Mouse (Mus musculus) CH12.LX (cell line): ENCODE results near the gene C130032M10Rik. TPM values are rescaled to one million over a fixed set of nuclear protein-coding genes. Genes with fewer than 3 reads are reported as not detected.
"Not testable (repeated sequence)": the region's sequence is repeated elsewhere in the genome, so short reads cannot be mapped to it uniquely, and the experiment has no call there.

Experiments
- DNase-seq: peaks from one replicate; pipeline ENCODE4 v3.0.0-alpha.2; 2013; ENCODE audit errors: extremely low read depth
- H3K27ac ChIP-seq: 2 replicates; pipeline ENCODE4 v1.5.1; 2012; ENCODE audit warnings: low read depth, mild to moderate bottlenecking, control low read depth, moderate library complexity; ENCODE audit not compliant: insufficient read depth
- H3K27me3 ChIP-seq: replicated peaks from 2 replicates; pipeline ENCODE3; 2012; ENCODE audit warnings: inconsistent platforms
- H3K36me3 ChIP-seq, 2 experiments: replicated peaks in 1 of 2; 2 replicates each; pipeline versions ENCODE3 to v1.6.1; 2012; ENCODE audit warnings: inconsistent platforms in 1 of 2, low read length in 1 of 2, mild to moderate bottlenecking in 1 of 2, mixed read lengths in 1 of 2, moderate library complexity in 1 of 2; ENCODE audit not compliant: control insufficient read depth in 1 of 2, insufficient read depth in 1 of 2
- H3K4me1 ChIP-seq, 2 experiments: 2 replicates each; pipeline ENCODE4 v1.6.1; 2012; ENCODE audit warnings: inconsistent platforms in 1 of 2, moderate library complexity in 1 of 2; ENCODE audit not compliant: insufficient read depth in 2 of 2, control insufficient read depth in 1 of 2
- H3K4me2 ChIP-seq: 2 replicates; pipeline ENCODE4 v1.6.1; 2012; ENCODE audit warnings: low read depth, mild to moderate bottlenecking, control low read depth; ENCODE audit not compliant: poor library complexity, insufficient read depth, severe bottlenecking
- H3K4me3 ChIP-seq, 3 experiments: fragments of 150-350 bp in 1 of 3; sonication (generic) in 1 of 3; replicated peaks in 1 of 3; 2 replicates each; pipeline versions ENCODE3 to v1.5.1; 2011 to 2012; ENCODE audit warnings: low read depth in 2 of 3, low read length in 2 of 3, mild to moderate bottlenecking in 2 of 3, moderate library complexity in 2 of 3, control low read depth in 1 of 3, improper control_type of control experiment in 1 of 3, inconsistent platforms in 1 of 3, mixed read lengths in 1 of 3; ENCODE audit not compliant: poor library complexity in 1 of 3
- H3K79me2 ChIP-seq: replicated peaks from 2 replicates; pipeline ENCODE4 v1.6.1; 2012; ENCODE audit warnings: mild to moderate bottlenecking, moderate library complexity; ENCODE audit not compliant: control insufficient read depth, poor library complexity, insufficient read depth, severe bottlenecking; ENCODE audit errors: extremely low read depth
- H3K9ac ChIP-seq: 2 replicates; pipeline ENCODE4 v1.6.1; 2012; ENCODE audit warnings: low read depth, mild to moderate bottlenecking, control low read depth, moderate library complexity; ENCODE audit not compliant: insufficient read depth
- H3K9me3 ChIP-seq: replicated peaks from 2 replicates; pipeline ENCODE3; 2012; ENCODE audit warnings: low read length, inconsistent platforms, mixed read lengths
- BHLHE40 ChIP-seq: IDR thresholded peaks from 2 replicates; pipeline ENCODE4 v1.6.1; 2011; ENCODE audit warnings: mild to moderate bottlenecking, low read depth, low read length, improper control_type of control experiment
- CHD2 ChIP-seq: IDR thresholded peaks from 2 replicates; pipeline ENCODE4 v1.6.1; 2011; ENCODE audit warnings: low read length, improper control_type of control experiment
- CTCF ChIP-seq, 2 experiments: IDR thresholded peaks in 1 of 2; conservative IDR thresholded peaks in 1 of 2; 2 replicates each; pipeline ENCODE4 v1.5.1; 2011 to 2012; ENCODE audit warnings: low read depth in 2 of 2, low read length in 2 of 2, improper control_type of control experiment in 1 of 2, inconsistent platforms in 1 of 2, mild to moderate bottlenecking in 1 of 2, moderate library complexity in 1 of 2
- ELF1 ChIP-seq: IDR thresholded peaks from 2 replicates; pipeline ENCODE4 v1.6.1; 2014; ENCODE audit warnings: low read depth, mild to moderate bottlenecking, inconsistent platforms, low read length, improper control_type of control experiment
- GABPA ChIP-seq: IDR thresholded peaks from 2 replicates; pipeline ENCODE4 v1.6.1; 2012; ENCODE audit warnings: low read depth, low read length, improper control_type of control experiment, inconsistent platforms; ENCODE audit not compliant: insufficient replicate concordance
- IRF4 ChIP-seq: IDR thresholded peaks from 2 replicates; pipeline ENCODE4 v1.6.1; 2014; ENCODE audit warnings: low read depth, mild to moderate bottlenecking, inconsistent platforms, low read length, improper control_type of control experiment
- JUN ChIP-seq: IDR thresholded peaks from 2 replicates; pipeline ENCODE4 v1.6.1; 2011; ENCODE audit warnings: low read depth, mild to moderate bottlenecking, low read length, improper control_type of control experiment, moderate library complexity; ENCODE audit not compliant: insufficient read depth
- MAX ChIP-seq: IDR thresholded peaks from 2 replicates; pipeline ENCODE4 v1.6.1; 2011; ENCODE audit warnings: low read length, improper control_type of control experiment
- POLR2A ChIP-seq: IDR thresholded peaks from 2 replicates; pipeline ENCODE4 v1.6.1; 2011; ENCODE audit warnings: low read depth, mild to moderate bottlenecking, improper control_type of control experiment, low read length
- RAD21 ChIP-seq: IDR thresholded peaks from 2 replicates; pipeline ENCODE4 v1.6.1; 2011; ENCODE audit warnings: low read depth, mild to moderate bottlenecking, low read length, improper control_type of control experiment, moderate library complexity
- SIN3A ChIP-seq: IDR thresholded peaks from 2 replicates; pipeline ENCODE4 v1.6.1; 2012; ENCODE audit warnings: low read length, improper control_type of control experiment, inconsistent platforms
- SMC3 ChIP-seq: IDR thresholded peaks from 2 replicates; pipeline ENCODE4 v1.6.1; 2011; ENCODE audit warnings: low read depth, low read length, improper control_type of control experiment
- TCF12 ChIP-seq: IDR thresholded peaks from 2 replicates; pipeline ENCODE4 v1.6.1; 2014; ENCODE audit warnings: low read depth, mild to moderate bottlenecking, inconsistent platforms, low read length, improper control_type of control experiment
- UBTF ChIP-seq: IDR thresholded peaks from 2 replicates; pipeline ENCODE4 v1.6.1; 2012; ENCODE audit warnings: low read depth, mild to moderate bottlenecking, inconsistent platforms, low read length, improper control_type of control experiment, moderate library complexity
- USF1 ChIP-seq: IDR thresholded peaks from 2 replicates; pipeline ENCODE4 v1.6.1; 2014; ENCODE audit warnings: low read depth, mild to moderate bottlenecking, inconsistent platforms, low read length, improper control_type of control experiment
- USF2 ChIP-seq: conservative IDR thresholded peaks from 2 replicates; pipeline ENCODE4 v1.6.1; 2011; ENCODE audit warnings: low read depth, low read length, improper control_type of control experiment
- ZMIZ1 ChIP-seq: IDR thresholded peaks from 2 replicates; pipeline ENCODE4 v1.6.1; 2012; ENCODE audit warnings: low read depth, mild to moderate bottlenecking, inconsistent platforms, low read length, improper control_type of control experiment
- ZNF384 ChIP-seq: IDR thresholded peaks from 2 replicates; pipeline ENCODE4 v1.6.1; 2012; ENCODE audit warnings: low read depth, low read length, improper control_type of control experiment, inconsistent platforms
- dilution Hi-C: fragments of 300-500 bp; cut with MboI; formaldehyde crosslinking; loops from 2 replicates; pipeline ENCODE4 v1.14.3; 2020; ENCODE audit warnings: low sequenced_read_pairs; ENCODE audit not compliant: extremely low pct_unique_long_range_greater_than_20kb, extremely low pct_ligation_motif_present
- in situ Hi-C: fragments of 300-500 bp; cut with MboI; formaldehyde crosslinking; loops from 3 replicates; pipeline ENCODE4 v1.14.3; 2019; ENCODE audit warnings: low sequenced_read_pairs, low pct_ligation_motif_present, low pct_unique_long_range_greater_than_20kb, mixed read lengths
- polyA plus RNA-seq: library from polyadenylated mRNA; unstranded; fragments of >175 nt; gene quantifications from 2 replicates; pipeline ENCODE4 v1.2.1, GENCODE M21; 2012; ENCODE audit warnings: low read depth; ENCODE audit not compliant: insufficient read length
- total RNA-seq, 2 experiments: library from RNA; depleted of rRNA; stranded (reverse); fragments of 300-350 nt in 1 of 2; fragments of >200 nt in 1 of 2; gene quantifications; 2 replicates each; pipeline ENCODE4 v1.2.3; 2012 to 2014

C130032M10Rik gene
- total and polyA plus RNA-seq, 3 experiments = not detected

GRCm38 (mm10) chr9:114520529-114520928 is 5.0 kb downstream of the C130032M10Rik start:
- TF ChIP-seq ZNF384 = peak; percentile 75
- H3K27me3 ChIP-seq, H3K4me3 ChIP-seq, H3K36me3 ChIP-seq, H3K9me3 ChIP-seq, H3K79me2 ChIP-seq, DNase-seq, in situ Hi-C loops, H3K4me2 ChIP-seq, dilution Hi-C loops, H3K9ac ChIP-seq, H3K27ac ChIP-seq: not testable (repeated sequence)
- peaks cover 6 to 16% of the 10 kb centered on the region in 2 experiments for H3K4me1 ChIP-seq

DNA sequence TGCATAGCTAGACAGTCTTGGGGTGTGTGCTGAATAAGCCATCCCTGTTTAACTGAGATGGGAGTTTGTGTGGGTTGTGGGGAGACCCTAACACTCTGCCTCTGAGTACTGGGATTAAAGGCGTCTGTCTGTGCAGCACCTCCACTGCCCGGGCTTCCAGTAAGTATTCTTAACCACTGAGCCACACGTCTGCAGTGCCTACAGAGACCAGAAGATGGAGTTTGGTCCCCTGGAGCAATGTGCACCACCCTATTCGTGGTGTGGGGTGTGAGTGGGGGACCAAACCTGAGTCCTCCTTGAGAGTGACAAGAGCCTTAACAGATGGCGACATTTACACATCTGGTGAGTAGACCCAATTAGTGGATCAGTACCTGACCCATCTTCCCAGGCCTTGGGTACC is 6.5 kb downstream of the C130032M10Rik start:
- no peak overlapping the region for H3K4me2 ChIP-seq
- no peak overlapping the region for H3K4me3 ChIP-seq
- no peak overlapping the region for H3K9ac ChIP-seq
- peaks cover 6 to 23% of the 10 kb centered on the region in 2 experiments for H3K4me1 ChIP-seq
- H3K9me3 ChIP-seq = no peaks in the 10 kb centered on the region
- TF ChIP-seq POLR2A = no peak
- TF ChIP-seq GABPA = no peak
- TF ChIP-seq USF1 = no peak
- TF ChIP-seq MAX = no peak
- no peak for TF ChIP-seq JUN
- TF ChIP-seq UBTF = no peak
- TF ChIP-seq CTCF (conservative IDR thresholded peaks at IDR 0.05 in 1 of 2, IDR thresholded peaks at IDR 0.05 in 1 of 2; ENCODE audit: low read depth in 2 of 2, low read length in 2 of 2) = peak in 1 of 2 experiments; percentile 58; a peak in 3 of 4 replicates
- no peak for TF ChIP-seq USF2
- TF ChIP-seq ELF1 = no peak
- no peak for TF ChIP-seq TCF12
- TF ChIP-seq SMC3 = peak; percentile 60
- TF ChIP-seq ZMIZ1 = no peak
- TF ChIP-seq CHD2 = no peak
- TF ChIP-seq IRF4 = no peak
- TF ChIP-seq RAD21 = peak; percentile 24
- TF ChIP-seq SIN3A = no peak
- TF ChIP-seq ZNF384 = no peak
- no peak for TF ChIP-seq BHLHE40
- H3K27ac ChIP-seq = no peak overlapping the region
- H3K79me2 ChIP-seq = no peaks in the 10 kb centered on the region
- no peak for DNase-seq
- H3K36me3 ChIP-seq = no peaks in the 10 kb centered on the region
- in situ Hi-C loops (no loop called here), dilution Hi-C loops (no loop called here)
- H3K27me3 ChIP-seq = no peaks in the 10 kb centered on the region
